ENCODE assay signal across 8 mouse cellular contexts in genomic region chr12:54202765-54203655, GRCm38 (mm10). TPM values are rescaled to one million over a fixed set of nuclear protein-coding genes. Genes with fewer than 3 reads are reported as not detected.
A peak's percentile ranks its signal among the peaks of the same experiment; 100 is the strongest.
DNase-seq lines count a peak whose midpoint lies in the region; ATAC-seq lines count a peak whose summit lies in the region.

No protein-coding gene starts in this region.

- DNase-seq in adrenal gland, adult 18-20 months (ENCODE audit: low spot score in 2 of 2) = peak; percentile 16 to 36
- no peak for DNase-seq in adrenal gland, postnatal 4 days (ENCODE audit: low spot score in 2 of 2)
- DNase-seq in urinary bladder, postnatal 10 days (ENCODE audit: low spot score) = peak; percentile 19
- DNase-seq in urinary bladder, postnatal 25 days (ENCODE audit: low spot score) = no peak
- DNase-seq in lung, postnatal 14 days = peak; percentile 25
- peak; percentile 22 for DNase-seq in right cerebral cortex, postnatal 25 days

- no peaks in the 10 kb centered on the region for H3K9me3 ChIP-seq in kidney, embryonic 15.5 days (replicated peaks)

- peaks cover 33% of the 10 kb centered on the region for H3K27me3 ChIP-seq in kidney, embryonic 15.5 days

- WGBS in kidney, embryonic 15.5 days = 2% methylated on average over 55 of the region's 55 CpGs

- H3K9ac ChIP-seq in kidney, embryonic 15.5 days = peak overlapping the region; percentile 57

- H3K4me2 ChIP-seq in kidney, embryonic 15.5 days = peak overlapping the region; percentile 95

- peaks cover 39% of the 10 kb centered on the region for H3K4me1 ChIP-seq in kidney, embryonic 15.5 days

- H3K4me3 ChIP-seq in kidney, embryonic 15.5 days (replicated peaks) = peak overlapping the region; percentile 64

- ATAC-seq in granulocyte monocyte progenitor cell, adult 5-6 weeks (replicated peaks; ENCODE audit: poor library complexity, severe bottlenecking) = peak; percentile 63
- ATAC-seq in kidney, embryonic 15.5 days (replicated peaks; ENCODE audit: low FRiP score) = peak; percentile 70

- no peaks in the 10 kb centered on the region for H3K36me3 ChIP-seq in kidney, embryonic 15.5 days

- H3K27ac ChIP-seq in kidney, embryonic 15.5 days = peak overlapping the region; percentile 38

RNA-seq across cellular contexts. Expression of gene Egln3, which starts 0.7 kb away (rescaled TPM):
- 10 to 100 TPM in 1 of 2 experiments, 1 to 10 TPM in 1; 7.8 to 11.4 TPM for total RNA-seq in adrenal gland, adult 18-20 months (2021)
- 10 to 100 TPM in 1 of 2 experiments, 1 to 10 TPM in 1; 10.0 to 12.4 TPM for total RNA-seq in adrenal gland, postnatal 4 days (2021)
- total RNA-seq in granulocyte monocyte progenitor cell, adult 5-6 weeks (2014; fragmentation: Nextera tagmentation) = 40.2 and 52.0 TPM in 2 replicates
- 20.5 and 22.9 TPM in 2 replicates for total RNA-seq in granulocyte monocyte progenitor cell, adult 5-6 weeks (2017)
- polyA plus RNA-seq in kidney, embryonic 15.5 days (2015; fragmentation: Nextera tagmentation; extraction: Ambion mirVana) = 14.3 and 15.3 TPM in 2 replicates

Comparison
In these comparisons a context has a peak if more than half of its experiments do, and no peak if none do; other contexts are left out.
1. DNase-seq: peak in adrenal gland, adult 18-20 months (2 of 2), urinary bladder, postnatal 10 days (single experiment), lung, postnatal 14 days (single experiment) and right cerebral cortex, postnatal 25 days (single experiment); none in adrenal gland, postnatal 4 days (0 of 2) and urinary bladder, postnatal 25 days (single experiment).